Mouse (Mus musculus) brain, embryonic 14.5 days (tissue): ENCODE measurements at regions not wholly inside any gene's neighbourhood (a gene's known extent, or its start where the extent isn't known, plus 50 kb on each side); places are given as distances from the start of the nearest gene placed in this dataset.

Source experiments
- DNase-seq: peaks from one replicate; pipeline ENCODE4 v3.0.0-alpha.2; 2011; ENCODE audit warnings: low read depth
- CTCF ChIP-seq: fragments of 200-500 bp; IDR thresholded peaks from 2 replicates; pipeline ENCODE4 v1.5.1; 2012; ENCODE audit warnings: inconsistent platforms, mild to moderate bottlenecking, moderate library complexity, borderline replicate concordance; ENCODE audit not compliant: insufficient read depth, insufficient read length; ENCODE audit errors: extremely low read depth
- POLR2A ChIP-seq: fragments of 200-500 bp; IDR thresholded peaks from 2 replicates; pipeline ENCODE4 v1.6.1; 2012; ENCODE audit warnings: mild to moderate bottlenecking, inconsistent platforms, borderline replicate concordance; ENCODE audit not compliant: poor library complexity, insufficient read depth, insufficient read length, severe bottlenecking; ENCODE audit errors: extremely low read depth

DNA sequence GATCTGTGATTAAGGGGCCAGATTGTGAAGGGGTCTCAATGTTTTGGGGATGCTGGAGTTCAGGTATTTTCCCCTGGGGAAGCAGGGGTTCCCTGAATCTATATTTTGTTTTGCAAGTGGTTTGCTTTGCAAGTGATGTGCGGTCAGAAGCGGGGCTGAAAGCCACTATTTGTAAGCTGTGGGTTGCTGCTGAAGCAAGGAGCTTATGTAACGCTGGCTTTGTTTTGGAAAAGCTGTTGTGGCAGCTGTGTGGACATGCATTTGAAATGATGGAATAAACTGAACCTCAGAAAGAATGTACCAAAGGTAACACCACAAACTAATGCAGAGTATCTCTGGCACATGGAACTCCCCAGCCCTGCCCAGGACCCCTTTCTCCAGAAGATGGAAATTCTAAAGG is 98.5 kb upstream of the Thbs1 start:
- TF ChIP-seq POLR2A (no peak), CTCF (no peak)

DNA sequence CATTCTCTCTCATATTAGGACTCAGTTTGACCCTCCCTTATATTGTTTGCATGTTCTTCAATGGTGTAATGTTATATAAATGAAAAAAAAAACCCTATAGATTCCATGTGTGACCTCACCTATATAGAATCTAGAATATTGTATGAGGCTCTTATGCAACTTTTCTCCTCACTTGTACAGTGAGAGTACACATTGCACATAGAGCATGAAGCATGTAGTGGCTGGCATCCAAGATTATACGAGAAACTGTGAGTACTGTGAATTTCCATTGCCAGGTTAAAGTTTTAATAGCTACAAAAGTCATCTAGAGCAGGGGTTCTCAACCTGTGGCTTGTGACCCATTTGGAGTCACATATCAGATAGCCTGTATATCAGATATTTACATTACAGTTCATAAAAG is 96.5 kb upstream of the Thbs1 start:
- DNase-seq, result no peak
- no peak for TF ChIP-seq CTCF
- TF ChIP-seq POLR2A, result no peak

More for the DNA sequence above, 98.5 kb upstream of the Thbs1 start:
- no peak for DNase-seq

GRCm38 (mm10) chr2:118025829-118026735 is 85.6 kb upstream of the Thbs1 start:
- no peak for DNase-seq
- TF ChIP-seq POLR2A (no peak), CTCF (no peak)

DNA sequence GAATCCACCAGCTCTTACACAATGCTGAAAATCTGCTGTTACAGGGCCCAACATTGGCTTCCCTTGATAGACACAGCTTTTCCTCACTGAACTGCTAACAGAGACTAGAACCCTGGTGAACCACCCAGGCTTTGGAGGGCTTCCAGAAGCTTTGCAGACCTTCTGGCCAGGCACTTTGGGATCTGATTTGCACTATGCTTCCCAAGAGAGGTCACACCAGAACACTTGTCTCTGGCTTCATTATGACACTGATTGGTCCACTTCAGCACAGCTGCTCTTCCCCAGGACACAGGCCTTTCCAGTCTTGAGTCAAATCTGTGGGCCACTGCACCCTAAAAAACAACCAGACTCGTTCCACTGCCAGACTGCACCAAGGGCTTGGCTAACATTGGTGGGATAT is 82.8 kb upstream of the Thbs1 start:
- no peak for DNase-seq
- no peak for TF ChIP-seq CTCF
- TF ChIP-seq POLR2A, result no peak

GRCm38 (mm10) chr2:118029470-118030108 is 82.1 kb upstream of the Thbs1 start:
- no peak for TF ChIP-seq POLR2A
- TF ChIP-seq CTCF, result no peak
- no peak for DNase-seq

DNA sequence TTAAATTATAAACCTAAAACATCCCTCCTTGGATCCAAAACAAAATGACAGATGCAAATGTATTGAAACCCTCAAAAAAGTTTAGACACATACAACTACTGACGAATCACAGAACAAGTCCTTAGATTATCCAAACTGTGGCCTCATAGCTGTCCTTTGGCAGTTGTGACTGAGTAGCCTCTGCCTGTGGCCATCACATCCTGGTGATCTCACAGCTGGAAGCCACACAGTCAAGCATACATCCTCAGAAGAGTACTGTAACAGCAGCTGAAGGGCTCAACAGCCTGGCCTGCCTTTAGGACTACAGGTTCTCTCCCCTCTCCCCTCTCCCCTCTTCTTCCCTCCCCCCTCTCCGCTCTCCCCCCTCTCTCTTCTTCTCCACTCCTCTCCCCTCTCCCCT is 80.0 kb upstream of the Thbs1 start:
- TF ChIP-seq POLR2A (no peak), CTCF (no peak)

DNA sequence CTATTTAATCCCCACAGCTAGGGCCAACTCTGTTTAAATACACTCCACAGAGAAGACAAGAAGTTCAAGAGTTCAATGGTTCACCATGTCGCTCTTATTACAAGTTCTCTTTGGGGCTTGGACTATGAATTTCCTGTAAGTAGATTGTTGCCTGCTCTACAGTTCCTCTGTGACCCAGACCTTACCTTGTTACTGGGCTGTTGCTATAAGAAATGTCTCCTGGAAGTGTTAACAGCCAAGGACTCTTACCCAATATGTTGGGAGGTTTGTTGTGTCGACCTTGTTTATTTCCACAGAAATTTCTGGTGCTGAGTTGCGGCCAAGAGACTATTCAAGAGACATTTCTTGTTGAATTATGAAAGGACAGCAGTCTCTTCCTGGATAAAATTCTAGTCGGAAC is 78.3 kb upstream of the Thbs1 start:
- no peak for TF ChIP-seq CTCF
- no peak for TF ChIP-seq POLR2A
- no peak for DNase-seq

More for the DNA sequence above, 80.0 kb upstream of the Thbs1 start:
- no peak for DNase-seq

- no peak for TF ChIP-seq POLR2A
- TF ChIP-seq CTCF, result no peak
- DNase-seq, result no peak
Observed at GRCm38 (mm10) chr2:118034026-118034425, 77.7 kb upstream of the Thbs1 start.

DNA sequence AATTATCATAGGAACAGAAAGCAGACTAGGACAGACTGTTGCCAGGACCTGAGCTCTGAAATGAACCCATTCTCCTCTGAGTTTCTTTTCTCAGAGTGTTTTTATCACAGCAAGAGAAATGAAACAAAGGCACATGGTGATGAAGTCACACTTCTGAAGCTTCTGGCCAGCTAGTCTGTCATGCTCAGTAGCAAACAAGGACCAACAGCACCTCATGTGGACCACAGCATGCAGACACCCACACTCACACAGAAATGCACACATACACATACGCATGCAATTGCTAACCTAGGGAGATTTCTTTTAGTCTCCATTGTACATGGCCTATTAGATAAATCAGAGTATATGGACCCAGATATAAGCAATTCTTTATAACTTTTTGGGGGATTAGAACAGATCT is 76.3 kb upstream of the Thbs1 start:
- no peak for DNase-seq
- TF ChIP-seq POLR2A (no peak), CTCF (no peak)

DNA sequence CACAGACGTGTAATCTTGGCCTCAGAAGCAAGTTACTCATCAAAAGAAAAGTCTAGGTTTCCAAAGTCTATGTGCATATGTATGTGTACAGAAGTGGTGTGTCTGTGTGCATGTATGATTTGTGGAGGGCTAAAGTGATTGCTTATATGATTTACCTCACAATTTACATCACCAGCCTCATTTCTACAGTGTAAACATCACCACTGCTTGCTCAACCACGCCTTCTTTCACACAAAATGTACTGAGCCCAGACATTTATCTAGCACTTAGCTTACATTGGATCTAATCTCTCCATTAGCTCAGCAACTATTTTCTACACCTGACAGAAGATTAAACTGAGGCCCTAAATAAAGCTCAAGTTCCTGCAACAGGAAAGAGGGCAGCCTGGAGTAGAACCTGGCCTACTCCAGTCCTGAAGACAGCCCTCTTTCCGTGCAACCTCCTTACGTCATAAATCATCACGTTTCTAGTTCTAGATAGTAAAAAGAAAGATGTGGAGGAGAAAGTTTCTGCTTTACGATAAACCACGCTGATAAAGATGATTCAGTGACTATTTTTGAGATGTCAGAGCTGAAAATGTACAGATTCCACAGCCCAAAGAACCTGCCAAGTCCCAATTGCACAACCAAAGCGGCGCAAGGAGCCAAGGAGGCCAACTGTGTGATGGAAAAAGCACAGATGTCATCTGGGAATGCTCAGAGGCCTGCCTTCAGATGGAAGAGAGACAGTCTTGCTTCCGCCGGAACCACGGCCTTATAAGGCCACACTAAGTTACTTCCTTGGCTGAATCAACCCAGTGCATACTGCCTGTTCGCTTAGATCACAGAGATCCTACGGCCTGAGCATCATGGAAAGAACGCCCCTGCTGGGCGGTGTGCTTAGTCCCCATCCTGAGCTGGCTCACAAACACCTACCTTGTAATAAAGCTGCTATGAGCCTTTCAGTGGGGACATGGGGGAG is 72.5 kb upstream of the Thbs1 start:
- no peak for TF ChIP-seq CTCF
- no peak for TF ChIP-seq POLR2A
- no peak for DNase-seq

DNA sequence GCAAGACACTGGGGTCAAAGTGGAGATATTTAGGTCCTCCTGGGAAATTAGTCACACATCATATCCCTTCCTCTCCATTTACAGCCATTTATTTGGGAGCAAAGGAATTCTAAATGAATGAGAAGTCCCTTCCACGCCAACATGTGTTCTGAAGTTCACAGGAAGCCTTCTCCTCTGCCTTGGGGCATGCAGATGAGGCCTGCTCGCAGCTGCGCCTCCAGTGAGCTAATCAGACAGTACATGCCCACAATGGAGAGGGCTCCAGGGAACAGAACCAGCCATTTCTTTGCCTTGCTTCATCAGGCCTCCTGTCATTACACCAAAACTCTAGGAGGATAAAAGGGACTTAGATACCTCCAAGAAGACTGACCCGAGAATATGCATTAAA is 71.9 kb upstream of the Thbs1 start:
- no peak for DNase-seq
- TF ChIP-seq POLR2A (no peak), CTCF (no peak)

DNA sequence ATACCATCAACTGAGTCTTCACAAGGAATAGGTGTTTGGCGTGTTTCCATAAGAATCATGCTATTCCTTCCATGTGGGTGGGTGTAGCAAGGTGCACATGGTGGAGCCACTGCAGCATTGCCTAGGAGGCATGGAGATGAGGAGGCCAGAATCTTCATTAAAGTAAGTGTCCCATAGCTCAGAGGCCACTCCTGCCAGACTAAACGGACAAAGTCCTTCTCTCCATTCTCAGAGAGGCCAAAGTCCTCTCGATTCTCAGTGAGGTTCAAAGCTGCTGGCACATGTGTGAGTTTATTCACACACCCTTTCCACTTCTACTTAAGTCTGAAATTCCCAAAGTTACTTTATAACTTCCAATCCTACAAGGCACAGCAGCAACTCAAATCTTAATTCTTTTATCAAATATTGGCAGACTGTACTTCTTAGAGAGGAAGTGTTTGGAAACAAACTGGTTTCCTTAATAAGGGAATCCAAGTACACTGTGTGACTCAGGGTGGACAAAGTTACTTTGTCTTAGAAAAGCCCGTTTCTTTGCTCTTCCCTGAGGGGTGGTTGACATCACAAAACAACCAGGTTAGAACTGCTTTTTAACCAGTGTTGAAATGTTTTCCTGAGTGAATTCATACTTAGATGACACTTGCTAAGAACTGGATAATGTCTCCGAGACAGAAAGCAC is 69.2 kb upstream of the Thbs1 start:
- no peak for DNase-seq
- TF ChIP-seq POLR2A (no peak), CTCF (no peak)
